Mouse (Mus musculus) ES-Bruce4 (cell line): ENCODE measurements at regions not wholly inside any gene's neighbourhood (a gene's known extent, or its start where the extent isn't known, plus 50 kb on each side); places are given as distances from the start of the nearest gene placed in this dataset.

ENCODE experiments used
- CTCF ChIP-seq: IDR thresholded peaks from one replicate; pipeline ENCODE4 v1.8.1; 2011; ENCODE audit warnings: low read depth, low read length
- EP300 ChIP-seq: IDR thresholded peaks from 2 replicates; pipeline ENCODE4 v1.6.1; 2011; ENCODE audit warnings: low read depth, low read length; ENCODE audit not compliant: insufficient read depth
- POLR2A ChIP-seq: IDR thresholded peaks from one replicate; pipeline ENCODE4 v1.8.1; 2011; ENCODE audit warnings: low read length; ENCODE audit not compliant: insufficient read depth

GRCm38 (mm10) chr1:71904376-71904948 lies 251.5 kb upstream of the Fn1 start:
- no peak for TF ChIP-seq CTCF
- no peak for TF ChIP-seq POLR2A
- no peak for TF ChIP-seq EP300
